Mouse (Mus musculus): Measurements from ENCODE around the gene 4933406M09Rik.

4933406M09Rik gene

DNA sequence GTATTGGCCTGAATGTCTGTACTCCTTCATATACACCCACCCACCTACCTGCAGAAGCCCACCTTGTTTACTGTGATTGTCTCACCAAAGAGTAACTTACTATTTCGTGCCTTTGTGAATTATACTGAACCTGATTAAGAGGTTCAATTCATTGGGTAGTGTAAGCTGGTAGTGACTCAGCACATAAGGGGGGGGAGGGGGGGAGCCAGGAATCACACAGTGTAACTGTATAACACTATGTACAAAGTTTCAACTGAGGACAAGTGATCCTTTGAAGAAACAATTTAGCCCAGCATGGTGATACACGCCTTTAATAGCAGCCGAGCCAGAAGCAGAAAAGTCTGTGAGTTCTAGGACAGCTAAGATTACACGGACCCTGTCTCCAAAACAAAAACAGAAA is 47.7 kb downstream of the 4933406M09Rik start:
- DNase-seq (ENCODE audit: low spot score), result no peak

DNA sequence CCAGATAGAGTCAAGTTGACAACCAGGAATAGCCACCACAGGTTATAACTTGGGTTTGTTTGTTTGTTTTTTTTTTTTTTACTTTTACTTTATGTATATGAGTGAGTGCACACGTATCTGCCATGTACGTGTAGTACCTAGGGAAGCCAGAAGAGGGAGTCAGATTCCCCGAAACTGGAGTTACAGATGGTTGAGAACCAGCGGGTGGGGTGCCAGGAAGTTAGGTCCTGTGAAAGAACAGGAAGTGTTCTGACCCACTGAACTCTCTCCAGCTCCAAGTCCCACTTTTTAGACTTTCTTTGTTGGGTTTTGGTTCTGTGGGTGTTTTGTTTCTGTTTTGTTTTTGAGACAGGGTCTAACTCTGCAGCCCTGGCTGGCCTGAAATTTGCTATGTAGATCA is 49.7 kb downstream of the 4933406M09Rik start:
- DNase-seq (ENCODE audit: low spot score), result peak; percentile 60

DNA sequence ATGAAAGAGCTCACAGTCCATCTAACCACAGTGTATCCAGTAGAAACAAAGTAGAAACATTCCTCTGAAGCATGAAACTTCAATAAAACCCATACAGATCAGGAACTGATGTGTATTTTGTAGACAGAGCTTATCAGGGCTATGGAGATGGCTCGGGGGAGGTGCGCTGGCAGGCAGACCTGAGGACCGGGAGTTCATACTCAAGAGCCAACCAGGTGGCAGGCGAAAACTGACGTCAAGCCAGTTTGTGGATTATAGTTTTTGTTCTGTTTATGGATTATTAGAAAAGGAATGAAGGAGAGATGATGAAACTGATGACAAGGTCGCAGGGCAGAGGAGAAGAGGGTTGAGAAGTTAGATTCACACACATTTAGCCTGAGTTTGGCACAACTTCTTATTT is 54.7 kb downstream of the 4933406M09Rik start:
- no peak for DNase-seq (ENCODE audit: low spot score)
